Comparison of ENCODE assay signal across 17 mouse cellular contexts in the genomic region with DNA sequence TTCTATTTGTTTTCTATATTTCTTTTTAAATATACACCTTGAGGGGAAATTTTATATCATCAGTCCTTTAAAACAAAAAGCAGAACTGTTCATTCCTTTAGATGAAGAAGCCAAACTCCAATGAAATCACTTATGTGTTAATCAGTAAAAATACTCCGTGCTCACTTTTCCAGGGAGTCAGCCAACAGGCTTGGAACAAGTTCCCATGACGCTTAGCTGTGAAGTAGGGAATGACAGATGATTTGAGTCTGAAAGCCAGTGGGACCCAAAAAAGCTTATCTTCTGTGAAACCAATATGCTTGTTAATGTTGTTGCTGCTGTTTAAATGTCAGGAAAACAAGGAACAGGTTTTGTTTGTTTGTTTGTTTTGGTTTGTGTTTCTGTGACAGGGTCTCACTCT.
DNase-seq lines count a peak whose midpoint lies in the region; ATAC-seq and TF ChIP-seq lines count a peak whose summit lies in the region.
"Had no signal": no experiment of that assay in that cellular context is flagged by ENCODE, and none has a peak within 500 bp of the region (broad histone marks: within the 10 kb centered on the region; RNA-seq: fewer than 3 reads in every experiment).

No protein-coding gene starts in this region.

- no peaks in the 10 kb centered on the region for H3K4me1 ChIP-seq in hindbrain, embryonic 12.5 days
- H3K4me1 ChIP-seq: midbrain, embryonic 13.5 days had no signal

- H3K4me2 ChIP-seq in hindbrain, embryonic 12.5 days (replicated peaks), result no peak overlapping the region
- H3K4me2 ChIP-seq: midbrain, embryonic 13.5 days had no signal

- peak; percentile 26 for DNase-seq in gastrocnemius, adult 2 months
- no peak for DNase-seq in gastrocnemius, postnatal 14 days
- DNase-seq in layer of hippocampus, adult 2 months (ENCODE audit: low spot score in 2 of 2), result peak in 1 of 2 experiments; percentile 5
- DNase-seq in layer of hippocampus, adult 8-10 months (ENCODE audit: low spot score in 2 of 2), result no peak
- DNase-seq in brain, adult 2 months (ENCODE audit: low read depth, low spot score), result peak; percentile 39
- peak; percentile 67 for DNase-seq in brain, embryonic 14.5 days (ENCODE audit: low read depth)
- DNase-seq: cerebellum, adult 9-11 months; kidney, adult 18-20 months; kidney, postnatal 10 days; left cerebral cortex, postnatal 4 days; liver; spleen, adult 18-20 months; thymus, postnatal 25 days had no signal

- ATAC-seq in hindbrain, embryonic 12.5 days (ENCODE audit: low FRiP score), result no peak
- ATAC-seq: midbrain, embryonic 13.5 days had no signal

- H3K27me3 ChIP-seq in hindbrain, embryonic 12.5 days, result no peaks in the 10 kb centered on the region
- H3K27me3 ChIP-seq: midbrain, embryonic 13.5 days had no signal

- 81% methylated on average over 2 of the region's 2 CpGs for WGBS in hindbrain, embryonic 12.5 days

- no peaks in the 10 kb centered on the region for H3K36me3 ChIP-seq in hindbrain, embryonic 12.5 days
- H3K36me3 ChIP-seq: midbrain, embryonic 13.5 days had no signal

- H3K9ac ChIP-seq in hindbrain, embryonic 12.5 days, result no peak overlapping the region
- H3K9ac ChIP-seq: midbrain, embryonic 13.5 days had no signal

- no peak for TF ChIP-seq POLR2A in brain, embryonic 14.5 days (IDR thresholded peaks at IDR 0.05; ENCODE audit: borderline replicate concordance, extremely low read depth, insufficient read depth, insufficient read length, poor library complexity, severe bottlenecking)

- no peaks in the 10 kb centered on the region for H3K9me3 ChIP-seq in hindbrain, embryonic 12.5 days (replicated peaks)
- H3K9me3 ChIP-seq: midbrain, embryonic 13.5 days had no signal

- H3K27ac ChIP-seq in gastrocnemius, adult 2 months, result peak overlapping the region; percentile 2; the same call in 1 of the 2 replicates
- H3K27ac ChIP-seq in layer of hippocampus, adult 2 months, result no peak overlapping the region
- no peak overlapping the region for H3K27ac ChIP-seq in hindbrain, embryonic 12.5 days
- H3K27ac ChIP-seq: left cerebral cortex, adult 2 months; midbrain, embryonic 13.5 days had no signal

- intact Hi-C loops in gastrocnemius, adult 2 months (cut with DNase I), result no loop called here
- intact Hi-C loops in gastrocnemius, postnatal 14 days (cut with DNase I; ENCODE audit: low total_unique reads), result no loop called here

- no peak for TF ChIP-seq CTCF in gastrocnemius, adult 2 months (IDR thresholded peaks at IDR 0.05)
- 0 out of 2 replicates have a peak, but pooled peaks have one; percentile 10 for TF ChIP-seq CTCF in layer of hippocampus, adult 2 months (conservative IDR thresholded peaks at IDR 0.05)
- no peak for TF ChIP-seq CTCF in brain, embryonic 14.5 days (IDR thresholded peaks at IDR 0.05; ENCODE audit: borderline replicate concordance, extremely low read depth, insufficient read depth, insufficient read length)

- no peak overlapping the region for H3K4me3 ChIP-seq in gastrocnemius, adult 2 months
- no peak overlapping the region for H3K4me3 ChIP-seq in layer of hippocampus, adult 2 months
- no peak overlapping the region for H3K4me3 ChIP-seq in hindbrain, embryonic 12.5 days
- H3K4me3 ChIP-seq: left cerebral cortex, adult 2 months; midbrain, embryonic 13.5 days; myocyte had no signal

Comparison
In these comparisons a context has a peak if more than half of its experiments do, and no peak if none do; other contexts are left out.
1. DNase-seq: peak in gastrocnemius, adult 2 months (single experiment), brain, adult 2 months (single experiment) and brain, embryonic 14.5 days (single experiment); none in gastrocnemius, postnatal 14 days (single experiment) and layer of hippocampus, adult 8-10 months (0 of 2).